Mouse (Mus musculus) liver, embryonic 12.5 days (tissue): Measurements from ENCODE around the gene Ret. TPM values are rescaled to one million over a fixed set of nuclear protein-coding genes. Genes with fewer than 3 reads are reported as not detected.

Experiments used
- ATAC-seq: fragments of 200-750 bp; cut with Nextera tagmentation; 2 replicates; pipeline ENCODE4 v1.8.0; 2017; ENCODE audit warnings: moderate number of reproducible peaks, mild to moderate bottlenecking, moderate library complexity
- H3K27ac ChIP-seq: fragments of 300-500 bp; sonication (generic); 2 replicates; pipeline ENCODE4 v1.5.1; 2016; ENCODE audit warnings: mild to moderate bottlenecking
- H3K27me3 ChIP-seq: fragments of 300-500 bp; sonication (generic); replicated peaks from 2 replicates; pipeline ENCODE4 v1.6.1; 2016; ENCODE audit warnings: mild to moderate bottlenecking, moderate library complexity
- H3K36me3 ChIP-seq: fragments of 300-500 bp; sonication (generic); 2 replicates; pipeline ENCODE4 v1.6.1; 2016; ENCODE audit warnings: mild to moderate bottlenecking, moderate library complexity
- H3K4me1 ChIP-seq: fragments of 300-500 bp; sonication (generic); 2 replicates; pipeline ENCODE4 v1.6.1; 2016
- H3K4me2 ChIP-seq: fragments of 300-500 bp; sonication (generic); 2 replicates; pipeline ENCODE4 v1.6.1; 2016; ENCODE audit warnings: mild to moderate bottlenecking, moderate library complexity
- H3K4me3 ChIP-seq: fragments of 300-500 bp; sonication (generic); 2 replicates; pipeline ENCODE4 v1.5.1; 2016; ENCODE audit warnings: mild to moderate bottlenecking, moderate library complexity
- H3K9ac ChIP-seq: fragments of 300-500 bp; sonication (generic); 2 replicates; pipeline ENCODE4 v1.6.1; 2016; ENCODE audit warnings: mild to moderate bottlenecking, moderate library complexity
- H3K9me3 ChIP-seq: fragments of 300-500 bp; sonication (generic); replicated peaks from 2 replicates; pipeline ENCODE4 v1.6.1; 2016; ENCODE audit warnings: mild to moderate bottlenecking, moderate library complexity
- WGBS: fragments of 180-500 bp; shearing (Covaris S2); methylation state at CpG from one replicate; pipeline ENCODE4 v1.1.7; 2016; ENCODE audit not compliant: insufficient replicate concordance; 5-methylcytosine and 5-hydroxymethylcytosine counted together
- polyA plus RNA-seq: library from polyadenylated mRNA; unstranded; fragments of >200 nt; fragmentation: Nextera tagmentation; extraction: Ambion mirVana; gene quantifications from 2 replicates; pipeline ENCODE4 v1.2.1, GENCODE M21; 2016

Ret gene
- polyA plus RNA-seq, 1 experiment from 2014 or later = 0.45 TPM

GRCm38 (mm10) chr6:118171386-118171785 lies 26.1 kb downstream of the Ret start:
- ATAC-seq = no peak
- H3K4me3 ChIP-seq = no peak overlapping the region
- peaks cover 6% of the 10 kb centered on the region; the same call in 1 of the 2 replicates for H3K4me1 ChIP-seq
- no peak overlapping the region for H3K27ac ChIP-seq
- H3K9ac ChIP-seq = no peak overlapping the region
- no peaks in the 10 kb centered on the region for H3K36me3 ChIP-seq
- WGBS = 73% methylated on average over 7 of the region's 7 CpGs
- H3K27me3 ChIP-seq = no peaks in the 10 kb centered on the region
- H3K4me2 ChIP-seq = no peak overlapping the region
- H3K9me3 ChIP-seq = no peaks in the 10 kb centered on the region

GRCm38 (mm10) chr6:118168106-118168505 lies 29.4 kb downstream of the Ret start:
- Histone ChIP-seq H3K9ac (no peak overlapping the region), H3K4me3 (no peak overlapping the region), H3K4me2 (no peak overlapping the region), H3K36me3 (no peaks in the 10 kb centered on the region), H3K27ac (no peak overlapping the region), H3K27me3 (no peaks in the 10 kb centered on the region), H3K4me1 (peaks cover 7% of the 10 kb centered on the region; the same call in 1 of the 2 replicates), H3K9me3 (no peaks in the 10 kb centered on the region)
- 73% methylated on average over 14 of the region's 14 CpGs for WGBS
- no peak for ATAC-seq

- Histone ChIP-seq H3K4me1 (peaks cover 7% of the 10 kb centered on the region; the same call in 1 of the 2 replicates), H3K27me3 (no peaks in the 10 kb centered on the region), H3K9ac (no peak overlapping the region), H3K36me3 (no peaks in the 10 kb centered on the region), H3K4me2 (no peak overlapping the region), H3K27ac (no peak overlapping the region), H3K9me3 (no peaks in the 10 kb centered on the region), H3K4me3 (no peak overlapping the region)
- ATAC-seq = peak; percentile 60; the same call in 1 of the 2 replicates
- WGBS = 41% methylated on average over 9 of the region's 9 CpGs
These were observed 30.5 kb downstream of the Ret start for GRCm38 (mm10) chr6:118167013-118167412.

GRCm38 (mm10) chr6:118165516-118165915 lies 32.0 kb downstream of the Ret start:
- WGBS = 71% methylated on average over 1 of the region's 1 CpGs
- no peaks in the 10 kb centered on the region for H3K36me3 ChIP-seq
- ATAC-seq = no peak

GRCm38 (mm10) chr6:118164691-118165090 lies 32.8 kb downstream of the Ret start:
- WGBS = 33% methylated on average over 8 of the region's 8 CpGs
- Histone ChIP-seq H3K4me1 (peaks cover 7% of the 10 kb centered on the region; the same call in 1 of the 2 replicates), H3K9me3 (no peaks in the 10 kb centered on the region), H3K36me3 (no peaks in the 10 kb centered on the region), H3K27me3 (no peaks in the 10 kb centered on the region), H3K27ac (no peak overlapping the region), H3K9ac (no peak overlapping the region), H3K4me2 (no peak overlapping the region), H3K4me3 (no peak overlapping the region)
- no peak for ATAC-seq

More at GRCm38 (mm10) chr6:118165516-118165915, 32.0 kb downstream of the Ret start:
- Histone ChIP-seq H3K9ac (no peak overlapping the region), H3K4me3 (no peak overlapping the region), H3K27ac (no peak overlapping the region), H3K4me2 (no peak overlapping the region), H3K4me1 (peaks cover 7% of the 10 kb centered on the region; the same call in 1 of the 2 replicates), H3K9me3 (no peaks in the 10 kb centered on the region), H3K27me3 (no peaks in the 10 kb centered on the region)

GRCm38 (mm10) chr6:118163086-118163485 lies 34.4 kb downstream of the Ret start:
- no peak overlapping the region for H3K4me3 ChIP-seq
- WGBS = 82% methylated on average over 2 of the region's 2 CpGs
- peaks cover 7% of the 10 kb centered on the region; the same call in 1 of the 2 replicates for H3K4me1 ChIP-seq
- H3K36me3 ChIP-seq = no peaks in the 10 kb centered on the region
- ATAC-seq = no peak
- H3K9ac ChIP-seq = no peak overlapping the region
- no peak overlapping the region for H3K4me2 ChIP-seq
- no peaks in the 10 kb centered on the region for H3K27me3 ChIP-seq
- H3K9me3 ChIP-seq = no peaks in the 10 kb centered on the region
- no peak overlapping the region for H3K27ac ChIP-seq

- 75% methylated on average over 12 of the region's 12 CpGs for WGBS
- no peak overlapping the region for H3K4me2 ChIP-seq
- H3K9me3 ChIP-seq = no peaks in the 10 kb centered on the region
- no peak overlapping the region for H3K9ac ChIP-seq
- peaks cover 7% of the 10 kb centered on the region; the same call in 1 of the 2 replicates for H3K4me1 ChIP-seq
- no peaks in the 10 kb centered on the region for H3K27me3 ChIP-seq
- no peaks in the 10 kb centered on the region for H3K36me3 ChIP-seq
- no peak overlapping the region for H3K4me3 ChIP-seq
- no peak overlapping the region for H3K27ac ChIP-seq
- no peak for ATAC-seq
These were observed 34.9 kb downstream of the Ret start for GRCm38 (mm10) chr6:118162457-118163082.

GRCm38 (mm10) chr6:118153091-118153490 lies 44.4 kb downstream of the Ret start:
- 64% methylated on average over 5 of the region's 5 CpGs for WGBS
- no peak overlapping the region for H3K4me3 ChIP-seq
- H3K27me3 ChIP-seq = no peaks in the 10 kb centered on the region
- H3K36me3 ChIP-seq = no peaks in the 10 kb centered on the region
- H3K9ac ChIP-seq = no peak overlapping the region
- H3K9me3 ChIP-seq = no peaks in the 10 kb centered on the region
- H3K4me2 ChIP-seq = no peak overlapping the region
- no peaks in the 10 kb centered on the region for H3K4me1 ChIP-seq
- no peak for ATAC-seq
- no peak overlapping the region for H3K27ac ChIP-seq

- Histone ChIP-seq H3K4me2 (no peak overlapping the region), H3K36me3 (no peaks in the 10 kb centered on the region), H3K9ac (no peak overlapping the region), H3K9me3 (no peaks in the 10 kb centered on the region), H3K4me1 (no peaks in the 10 kb centered on the region), H3K27me3 (no peaks in the 10 kb centered on the region), H3K4me3 (no peak overlapping the region), H3K27ac (no peak overlapping the region)
- 60% methylated on average over 8 of the region's 8 CpGs for WGBS
- ATAC-seq = no peak
These were observed 46.5 kb downstream of the Ret start for GRCm38 (mm10) chr6:118150988-118151387.

- no peak for ATAC-seq
- no peaks in the 10 kb centered on the region for H3K27me3 ChIP-seq
- no peaks in the 10 kb centered on the region for H3K4me1 ChIP-seq
- no peaks in the 10 kb centered on the region for H3K36me3 ChIP-seq
- 71% methylated on average over 2 of the region's 2 CpGs for WGBS
- no peak overlapping the region for H3K4me3 ChIP-seq
- H3K27ac ChIP-seq = no peak overlapping the region
- no peaks in the 10 kb centered on the region for H3K9me3 ChIP-seq
- H3K4me2 ChIP-seq = no peak overlapping the region
- no peak overlapping the region for H3K9ac ChIP-seq
These were observed 47.0 kb downstream of the Ret start for GRCm38 (mm10) chr6:118150538-118150937.

- WGBS = 61% methylated on average over 4 of the region's 4 CpGs
- ATAC-seq = no peak
- Histone ChIP-seq H3K9me3 (no peaks in the 10 kb centered on the region), H3K27me3 (no peaks in the 10 kb centered on the region), H3K9ac (no peak overlapping the region), H3K4me2 (no peak overlapping the region), H3K4me1 (no peaks in the 10 kb centered on the region), H3K36me3 (no peaks in the 10 kb centered on the region), H3K4me3 (no peak overlapping the region), H3K27ac (no peak overlapping the region)
These were observed 47.4 kb downstream of the Ret start for GRCm38 (mm10) chr6:118150128-118150527.

GRCm38 (mm10) chr6:118140961-118141360 lies 56.6 kb downstream of the Ret start:
- no peak for ATAC-seq
- no peak overlapping the region for H3K4me2 ChIP-seq
- no peak overlapping the region for H3K9ac ChIP-seq
- no peak overlapping the region for H3K27ac ChIP-seq
- H3K9me3 ChIP-seq = no peaks in the 10 kb centered on the region
- H3K4me3 ChIP-seq = no peak overlapping the region
- WGBS = 65% methylated on average over 6 of the region's 6 CpGs
- peaks cover 23% of the 10 kb centered on the region for H3K4me1 ChIP-seq
- no peaks in the 10 kb centered on the region for H3K27me3 ChIP-seq
- H3K36me3 ChIP-seq = no peaks in the 10 kb centered on the region
